Mouse (Mus musculus): ENCODE measurements around the gene Cdk2ap2. TPM values are rescaled to one million over a fixed set of nuclear protein-coding genes. Genes with fewer than 3 reads are reported as not detected.

The Cdk2ap2 gene
- 956 TPM for polyA plus RNA-seq (2017; shearing (Covaris generic))

GRCm38 (mm10) chr19:4096642-4097440, at the start of gene Cdk2ap2:
Gene Cdk2ap2, plus strand, starts transcription at chr19:4097182.

GRCm38 (mm10) chr19:4059069-4059740, 37.8 kb upstream of the Cdk2ap2 start, which contains the start of gene Gstp3:
Gene Gstp3, minus strand, starts transcription at chr19:4059569.

GRCm38 (mm10) chr19:4081394-4081793, 15.6 kb upstream of the Cdk2ap2 start, which contains the start of gene Cabp2:
Gene Cabp2, plus strand, starts transcription at chr19:4081578.

GRCm38 (mm10) chr19:4099837-4100717, 3.1 kb downstream of the Cdk2ap2 start, which contains the start of gene Pitpnm1:
Gene Pitpnm1, plus strand, starts transcription at chr19:4099998.

GRCm38 (mm10) chr19:4125741-4126696, 29.0 kb downstream of the Cdk2ap2 start, which contains the start of gene Aip:
Gene Aip, minus strand, starts transcription at chr19:4125858.

GRCm38 (mm10) chr19:4139446-4139845, 42.5 kb downstream of the Cdk2ap2 start, which contains the start of gene Gpr152:
Gene Gpr152, plus strand, starts transcription at chr19:4139787.

GRCm38 (mm10) chr19:4143759-4144268, 46.8 kb downstream of the Cdk2ap2 start, which contains the start of gene Cabp4:
Gene Cabp4, minus strand, starts transcription at chr19:4144033.

GRCm38 (mm10) chr19:4148491-4148806, 51.5 kb downstream of the Cdk2ap2 start, which contains the start of gene Coro1b:
Gene Coro1b, plus strand, starts transcription at chr19:4148619.

Other genes starting within 250 kb of the Cdk2ap2 start
- gene Chka, start 245.4 kb upstream of the Cdk2ap2 start, polyA plus RNA-seq (2017; shearing (Covaris generic)): 2.2 TPM
- gene Tcirg1, start 190.0 kb upstream of the Cdk2ap2 start, polyA plus RNA-seq (2017; shearing (Covaris generic)): 71.7 TPM
- 230 TPM for gene Ndufs8, start 184.4 kb upstream of the Cdk2ap2 start, polyA plus RNA-seq (2017; shearing (Covaris generic))
- 0.75 TPM for gene Aldh3b1, start 167.4 kb upstream of the Cdk2ap2 start, polyA plus RNA-seq (2017; shearing (Covaris generic))
- gene Unc93b1, start 162.0 kb upstream of the Cdk2ap2 start, polyA plus RNA-seq (2017; shearing (Covaris generic)): 58.1 TPM
- not detected for gene Aldh3b3, start 138.5 kb upstream of the Cdk2ap2 start, polyA plus RNA-seq (2017; shearing (Covaris generic))
- not detected for gene Aldh3b2, start 124.9 kb upstream of the Cdk2ap2 start, polyA plus RNA-seq (2017; shearing (Covaris generic))
- gene Acy3, start 110.6 kb upstream of the Cdk2ap2 start, polyA plus RNA-seq (2017; shearing (Covaris generic)): 0.40 TPM
- 0.16 TPM for gene Tbx10, start 104.4 kb upstream of the Cdk2ap2 start, polyA plus RNA-seq (2017; shearing (Covaris generic))
- 8.7 TPM for gene Nudt8, start 96.6 kb upstream of the Cdk2ap2 start, polyA plus RNA-seq (2017; shearing (Covaris generic))
- gene Gm49405, start 96.6 kb upstream of the Cdk2ap2 start, polyA plus RNA-seq (2017; shearing (Covaris generic)): 1.8 TPM
- 1.7 TPM for gene Doc2g, start 93.9 kb upstream of the Cdk2ap2 start, polyA plus RNA-seq (2017; shearing (Covaris generic))
- 155 TPM for gene Ndufv1, start 84.4 kb upstream of the Cdk2ap2 start, polyA plus RNA-seq (2017; shearing (Covaris generic))
- 631 TPM for gene Gstp1, start 59.2 kb upstream of the Cdk2ap2 start, polyA plus RNA-seq (2017; shearing (Covaris generic))
- 3.4 TPM for gene Gstp2, start 51.2 kb upstream of the Cdk2ap2 start, polyA plus RNA-seq (2017; shearing (Covaris generic))
- gene Gstp3, start 37.6 kb upstream of the Cdk2ap2 start, polyA plus RNA-seq (2017; shearing (Covaris generic)): 112 TPM
- not detected for gene Cabp2, start 15.6 kb upstream of the Cdk2ap2 start, polyA plus RNA-seq (2017; shearing (Covaris generic))
- gene Pitpnm1, start 2.8 kb downstream of the Cdk2ap2 start, polyA plus RNA-seq (2017; shearing (Covaris generic)): 367 TPM
- gene Aip, start 28.7 kb downstream of the Cdk2ap2 start, polyA plus RNA-seq (2017; shearing (Covaris generic)): 206 TPM
- 0.07 TPM for gene Gpr152, start 42.6 kb downstream of the Cdk2ap2 start, polyA plus RNA-seq (2017; shearing (Covaris generic))
- gene Cabp4, start 46.9 kb downstream of the Cdk2ap2 start, polyA plus RNA-seq (2017; shearing (Covaris generic)): 0.39 TPM
- gene Coro1b, start 51.4 kb downstream of the Cdk2ap2 start, polyA plus RNA-seq (2017; shearing (Covaris generic)): 477 TPM
- gene Ptprcap, start 56.4 kb downstream of the Cdk2ap2 start, polyA plus RNA-seq (2017; shearing (Covaris generic)): 1,844 TPM
- 49.2 TPM for gene Rps6kb2, start 66.2 kb downstream of the Cdk2ap2 start, polyA plus RNA-seq (2017; shearing (Covaris generic))
- 6.9 TPM for gene Carns1, start 78.3 kb downstream of the Cdk2ap2 start, polyA plus RNA-seq (2017; shearing (Covaris generic))
- gene Tbc1d10c, start 94.1 kb downstream of the Cdk2ap2 start, polyA plus RNA-seq (2017; shearing (Covaris generic)): 832 TPM
- gene Ppp1ca, start 94.9 kb downstream of the Cdk2ap2 start, polyA plus RNA-seq (2017; shearing (Covaris generic)): 1,230 TPM
- 81.5 TPM for gene Rad9a, start 104.5 kb downstream of the Cdk2ap2 start, polyA plus RNA-seq (2017; shearing (Covaris generic))
- 24.8 TPM for gene Clcf1, start 117.1 kb downstream of the Cdk2ap2 start, polyA plus RNA-seq (2017; shearing (Covaris generic))
- not detected for gene AC109138.7, start 117.2 kb downstream of the Cdk2ap2 start, polyA plus RNA-seq (2017; shearing (Covaris generic))
- 138 TPM for gene Pold4, start 134.7 kb downstream of the Cdk2ap2 start, polyA plus RNA-seq (2017; shearing (Covaris generic))
- gene Ssh3, start 172.0 kb downstream of the Cdk2ap2 start, polyA plus RNA-seq (2017; shearing (Covaris generic)): 1.1 TPM
- gene Ankrd13d, start 186.0 kb downstream of the Cdk2ap2 start, polyA plus RNA-seq (2017; shearing (Covaris generic)): 5.1 TPM
- gene Grk2, start 209.0 kb downstream of the Cdk2ap2 start, polyA plus RNA-seq (2017; shearing (Covaris generic)): 58.4 TPM

All from activated CD4-positive, CD25-positive, alpha-beta regulatory T cell, adult 9 weeks (primary cell).